Mouse (Mus musculus): ENCODE results near the gene Spice1. TPM values are rescaled to one million over a fixed set of nuclear protein-coding genes. Genes with fewer than 3 reads are reported as not detected.

Gene Spice1
- polyA plus RNA-seq (2014; fragmentation: Illumina TruSeq; extraction: RNeasy Lipid Tissue Mini Kit (QIAGEN cat#74804); ENCODE audit: low read depth, low replicate concordance) = 12.9 TPM

DNA sequence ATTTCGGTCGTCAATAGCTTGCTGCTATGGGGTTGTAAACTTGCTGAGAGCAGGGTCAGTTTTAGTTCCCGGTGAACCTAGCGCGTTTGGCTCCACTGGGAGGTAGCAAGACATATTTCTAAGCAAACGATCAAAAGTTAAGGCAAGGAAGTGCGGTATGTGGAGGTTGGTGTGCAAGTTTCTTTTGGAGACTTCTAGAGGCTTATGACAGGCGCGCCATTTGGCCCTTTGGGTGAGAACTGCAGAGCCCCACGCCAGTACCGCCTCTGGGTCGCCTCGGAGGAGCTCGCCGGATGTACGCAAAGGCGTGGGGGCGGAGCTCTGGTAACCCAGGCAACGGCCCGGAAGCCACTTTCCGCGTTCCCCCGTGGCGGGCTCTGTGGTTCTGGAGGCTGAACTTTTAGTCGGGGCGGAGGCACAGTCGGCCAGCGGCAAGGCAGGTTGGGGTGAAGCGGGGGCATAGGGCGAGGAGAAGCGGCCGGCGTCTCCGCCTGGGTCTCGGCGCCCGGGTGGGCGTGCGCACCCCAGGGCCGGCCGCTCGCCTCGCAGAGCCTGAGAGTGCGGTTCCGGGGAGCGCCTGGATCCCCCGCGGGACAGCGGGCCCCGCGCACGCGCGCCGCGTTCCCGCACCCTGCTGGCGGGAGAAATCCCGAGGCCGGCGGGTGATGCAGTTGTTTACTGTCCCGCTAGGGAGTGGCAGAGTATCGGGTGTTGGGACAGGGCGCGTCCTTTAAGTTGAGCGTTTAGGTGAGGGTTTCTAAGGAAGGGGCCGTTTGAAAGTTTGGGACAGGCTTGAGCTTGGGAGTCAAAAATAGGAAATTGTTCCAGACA lies at the start of gene Spice1:
Gene Spice1 (plus strand): TSS at position 51 of the 831 bp plus-strand sequence.

DNA sequence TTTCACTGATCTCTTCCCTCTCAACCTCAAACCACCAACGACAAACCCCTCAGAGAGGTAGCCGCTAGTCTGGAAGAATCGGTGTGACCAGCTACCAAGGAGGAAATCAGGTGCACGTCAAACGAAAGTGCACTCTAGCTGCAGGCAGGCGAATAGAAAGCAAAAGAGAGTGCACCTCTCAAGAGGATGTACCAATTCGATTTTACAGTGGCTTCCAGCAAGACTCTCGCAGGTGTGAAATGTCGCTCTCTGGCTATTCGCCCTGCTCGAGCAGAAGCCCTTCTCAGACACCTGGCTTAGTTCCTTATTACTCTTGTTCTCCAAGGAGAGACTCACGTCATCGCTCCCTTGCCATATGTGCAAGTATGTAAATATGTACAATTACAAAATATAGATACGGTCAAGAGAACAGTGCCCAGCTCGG lies 14.0 kb upstream of the Spice1 start, which contains the start of gene Sidt1:
Gene Sidt1 (minus strand): TSS at position 336 of the 424 bp plus-strand sequence.

DNA sequence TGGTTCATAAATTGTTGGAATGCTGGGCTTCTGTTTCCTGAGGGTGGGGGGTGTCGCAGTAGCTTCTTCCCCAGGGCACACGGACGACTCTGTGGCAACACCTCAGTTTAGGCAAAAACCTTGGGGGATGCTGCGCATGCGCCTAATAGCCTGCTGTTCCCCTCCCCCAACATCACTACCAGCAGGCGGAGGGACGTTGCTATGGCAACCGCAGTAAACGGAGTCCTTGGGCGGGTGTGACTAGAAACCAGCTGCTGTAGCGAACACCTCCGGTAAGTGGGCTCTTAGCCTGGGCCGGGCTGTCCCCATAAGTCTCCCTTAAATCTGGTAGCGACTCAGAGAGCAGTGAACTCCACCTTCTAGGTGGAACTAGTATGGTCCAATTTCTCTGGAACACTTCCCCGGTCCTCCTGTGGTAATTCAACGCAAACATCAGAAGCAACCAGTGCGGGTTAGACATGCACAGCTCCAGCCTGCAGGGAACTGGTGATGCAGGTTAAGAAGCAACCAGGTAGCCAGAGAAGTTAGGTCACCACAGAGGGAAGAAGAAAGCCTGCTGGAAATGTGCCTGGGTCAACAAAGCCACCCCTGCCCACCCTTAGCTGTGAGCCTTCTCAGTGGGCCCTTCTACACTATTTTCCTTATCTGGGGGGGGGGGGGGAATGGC lies 47.8 kb downstream of the Spice1 start, which contains the start of gene Cfap44:
Gene Cfap44 (plus strand): TSS at position 220 of the 667 bp plus-strand sequence.

Other genes with a start within 250 kb of the Spice1 start
- 55.5 TPM for gene Atp6v1a, start 207.4 kb upstream of the Spice1 start, polyA plus RNA-seq (2014; fragmentation: Illumina TruSeq; extraction: RNeasy Lipid Tissue Mini Kit (QIAGEN cat#74804); ENCODE audit: low read depth, low replicate concordance)
- gene Naa50, start 207.3 kb upstream of the Spice1 start, polyA plus RNA-seq (2014; fragmentation: Illumina TruSeq; extraction: RNeasy Lipid Tissue Mini Kit (QIAGEN cat#74804); ENCODE audit: low read depth, low replicate concordance) = 38.2 TPM
- gene Usf3, start 173.9 kb upstream of the Spice1 start, polyA plus RNA-seq (2014; fragmentation: Illumina TruSeq; extraction: RNeasy Lipid Tissue Mini Kit (QIAGEN cat#74804); ENCODE audit: low read depth, low replicate concordance) = 8.0 TPM
- gene Sidt1, start 13.9 kb upstream of the Spice1 start, polyA plus RNA-seq (2014; fragmentation: Illumina TruSeq; extraction: RNeasy Lipid Tissue Mini Kit (QIAGEN cat#74804); ENCODE audit: low read depth, low replicate concordance) = 0.31 TPM
- gene Cfap44, start 47.7 kb downstream of the Spice1 start, polyA plus RNA-seq (2014; fragmentation: Illumina TruSeq; extraction: RNeasy Lipid Tissue Mini Kit (QIAGEN cat#74804); ENCODE audit: low read depth, low replicate concordance) = 6.6 TPM
- 22.3 TPM for gene Boc, start 211.8 kb downstream of the Spice1 start, polyA plus RNA-seq (2014; fragmentation: Illumina TruSeq; extraction: RNeasy Lipid Tissue Mini Kit (QIAGEN cat#74804); ENCODE audit: low read depth, low replicate concordance)

Data from adipose tissue, adult 10 weeks (tissue).